24 mouse cellular contexts compared by ENCODE assay signal in the genomic region with DNA sequence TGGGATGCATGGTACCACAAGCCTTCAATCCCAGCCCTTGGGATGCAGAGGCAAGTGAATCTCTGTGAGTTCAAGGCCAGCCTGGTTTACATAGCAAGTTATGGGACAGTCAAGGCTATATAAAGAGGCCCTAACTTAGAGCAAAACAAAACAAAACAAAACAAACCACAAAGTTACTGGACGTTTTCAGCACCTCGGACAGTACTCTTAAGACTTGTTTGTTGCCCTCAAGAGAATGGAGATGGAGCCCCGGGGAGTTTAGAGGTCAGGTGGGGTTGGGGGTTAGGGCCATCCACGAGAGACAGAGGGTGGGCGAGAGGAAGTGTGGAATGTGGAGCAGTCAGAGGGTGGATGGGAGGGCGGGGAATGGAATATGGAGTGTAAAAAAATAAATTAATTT. TPM values are rescaled to one million over a fixed set of nuclear protein-coding genes. Genes with fewer than 3 reads are reported as not detected.
DNase-seq lines count a peak whose midpoint lies in the region; ATAC-seq and TF ChIP-seq lines count a peak whose summit lies in the region.
"Had no signal": no experiment of that assay in that cellular context is flagged by ENCODE, and none has a peak within 500 bp of the region (broad histone marks: within the 10 kb centered on the region; RNA-seq: fewer than 3 reads in every experiment).

No protein-coding gene starts in this region.

- WGBS in limb, embryonic 11.5 days, result 32% methylated on average over 6 of the region's 6 CpGs
- WGBS in limb, embryonic 10.5 days, result 37% methylated on average over 6 of the region's 6 CpGs
- 36% methylated on average over 6 of the region's 6 CpGs for WGBS in hindbrain, postnatal 0 days

- no peaks in the 10 kb centered on the region for H3K36me3 ChIP-seq in limb, embryonic 11.5 days (ENCODE audit: control insufficient read depth, insufficient read depth, low read length)
- no peaks in the 10 kb centered on the region for H3K36me3 ChIP-seq in limb, embryonic 10.5 days
- no peaks in the 10 kb centered on the region for H3K36me3 ChIP-seq in hindbrain, postnatal 0 days (ENCODE audit: insufficient read depth, low read length)
- H3K36me3 ChIP-seq: embryonic facial prominence, embryonic 12.5 days; heart, embryonic 15.5 days; hindbrain, embryonic 10.5 days; midbrain, embryonic 13.5 days had no signal

- no peak overlapping the region for H3K27ac ChIP-seq in limb, embryonic 11.5 days (replicated peaks; ENCODE audit: low read depth, low read length)
- no peak overlapping the region for H3K27ac ChIP-seq in limb, embryonic 10.5 days
- no peak overlapping the region for H3K27ac ChIP-seq in hindbrain, postnatal 0 days
- H3K27ac ChIP-seq: embryonic facial prominence, embryonic 12.5 days; heart, embryonic 15.5 days; hindbrain, embryonic 10.5 days; midbrain, embryonic 13.5 days had no signal

- H3K4me2 ChIP-seq in limb, embryonic 11.5 days (ENCODE audit: low read depth, severe bottlenecking), result no peak overlapping the region
- no peak overlapping the region for H3K4me2 ChIP-seq in hindbrain, postnatal 0 days (ENCODE audit: low read depth, low read length)
- H3K4me2 ChIP-seq: embryonic facial prominence, embryonic 12.5 days; heart, embryonic 15.5 days; midbrain, embryonic 13.5 days had no signal

- H3K4me1 ChIP-seq in limb, embryonic 11.5 days (ENCODE audit: control insufficient read depth, insufficient read depth, low read length), result no peaks in the 10 kb centered on the region
- H3K4me1 ChIP-seq in limb, embryonic 10.5 days, result no peaks in the 10 kb centered on the region
- H3K4me1 ChIP-seq in hindbrain, postnatal 0 days (ENCODE audit: insufficient read depth, low read length), result no peaks in the 10 kb centered on the region
- H3K4me1 ChIP-seq: embryonic facial prominence, embryonic 12.5 days; heart, embryonic 15.5 days; hindbrain, embryonic 10.5 days; midbrain, embryonic 13.5 days had no signal

- no peaks in the 10 kb centered on the region for H3K27me3 ChIP-seq in limb, embryonic 11.5 days (ENCODE audit: control insufficient read depth, insufficient read depth, low read length)
- no peaks in the 10 kb centered on the region for H3K27me3 ChIP-seq in limb, embryonic 10.5 days (ENCODE audit: low read depth, poor library complexity, severe bottlenecking)
- no peaks in the 10 kb centered on the region for H3K27me3 ChIP-seq in hindbrain, postnatal 0 days (ENCODE audit: insufficient read depth, low read length)
- H3K27me3 ChIP-seq: embryonic facial prominence, embryonic 12.5 days; heart, embryonic 15.5 days; midbrain, embryonic 13.5 days had no signal

- no peak for ATAC-seq in limb, embryonic 11.5 days (ENCODE audit: insufficient number of reproducible peaks, low FRiP score, low TSS enrichment, low read depth)
- ATAC-seq in hindbrain, postnatal 0 days, result no peak
- ATAC-seq: CD4-positive, CD25-positive, alpha-beta regulatory T cell, adult 4 months; liver, postnatal 0 days; midbrain, embryonic 13.5 days had no signal

- H3K9me3 ChIP-seq in limb, embryonic 11.5 days (ENCODE audit: control insufficient read depth, low read length), result no peaks in the 10 kb centered on the region; the same call in 1 of the 2 replicates
- 0 out of 2 replicates have a peak, but pooled peaks cover under 1% of the 10 kb centered on the region for H3K9me3 ChIP-seq in limb, embryonic 10.5 days (replicated peaks)
- no peaks in the 10 kb centered on the region for H3K9me3 ChIP-seq in hindbrain, postnatal 0 days (ENCODE audit: low read length)
- H3K9me3 ChIP-seq: heart, embryonic 15.5 days; midbrain, embryonic 13.5 days had no signal

- DNase-seq in limb, embryonic 11.5 days (ENCODE audit: low spot score), result peak; percentile 26
- no peak for DNase-seq in limb, embryonic 10.5 days (ENCODE audit: low spot score)
- DNase-seq in MEL-GATA-1-ER (ENCODE audit: extremely low read depth, low read depth), result peak; percentile 38
- DNase-seq in embryo, embryonic 11 days, result peak; percentile 62
- DNase-seq in retina, postnatal 1 day, result peak; percentile 36
- DNase-seq in hindbrain, postnatal 0 days (ENCODE audit: low spot score), result no peak
- DNase-seq in gastrocnemius, postnatal 4 days (ENCODE audit: low spot score in 2 of 2), result no peak
- DNase-seq in spleen, postnatal 14 days (ENCODE audit: low spot score in 2 of 2), result no peak
- DNase-seq: adrenal gland, adult 8-10 months; cerebellum, adult 9-10 months; gastrocnemius, postnatal 36 days; kidney, adult 2 months; layer of hippocampus, postnatal 36 days; left cerebral cortex, postnatal 4 days; liver, postnatal 0 days; lung, postnatal 4 days; right cerebral cortex, adult 18-20 months; thymus, adult 2 months had no signal

- H3K4me3 ChIP-seq in limb, embryonic 11.5 days (ENCODE audit: low read depth, low read length), result no peak overlapping the region
- no peak overlapping the region for H3K4me3 ChIP-seq in limb, embryonic 10.5 days
- no peak overlapping the region for H3K4me3 ChIP-seq in hindbrain, postnatal 0 days (ENCODE audit: low read length)
- H3K4me3 ChIP-seq: embryonic facial prominence, embryonic 12.5 days; heart, embryonic 15.5 days; hindbrain, embryonic 10.5 days; midbrain, embryonic 13.5 days; myocyte had no signal

- no peak overlapping the region for H3K9ac ChIP-seq in limb, embryonic 11.5 days (ENCODE audit: low read length)
- H3K9ac ChIP-seq in hindbrain, postnatal 0 days (replicated peaks; ENCODE audit: low read length), result no peak overlapping the region
- H3K9ac ChIP-seq: embryonic facial prominence, embryonic 12.5 days; heart, embryonic 15.5 days; liver, postnatal 0 days; midbrain, embryonic 13.5 days had no signal

- no peak for TF ChIP-seq CTCF in hindbrain, postnatal 0 days (IDR thresholded peaks at IDR 0.05; ENCODE audit: low read depth)

RNA-seq across cellular contexts. Expression of a gene that starts 41.6 kb away (rescaled TPM):
- polyA plus RNA-seq in limb, embryonic 11.5 days (2014; fragmentation: Nextera tagmentation; extraction: Ambion mirVana), result 15.4 and 16.2 TPM in 2 replicates
- polyA plus RNA-seq in limb, embryonic 10.5 days (2016; fragmentation: Nextera tagmentation; extraction: Ambion mirVana), result 14.3 and 19.5 TPM in 2 replicates
- total RNA-seq in hindbrain, postnatal 0 days (2014; rRNA removed), result 73.9 and 75.5 TPM in 2 replicates
- 14.6 and 17.4 TPM in 2 replicates for polyA plus RNA-seq in hindbrain, postnatal 0 days (2015; fragmentation: Nextera tagmentation; extraction: Ambion mirVana)
- total RNA-seq in gastrocnemius, postnatal 4 days (2021), result 10 to 100 TPM; 22.6 to 24.3 TPM

RNA-seq across cellular contexts. Expression of a gene that starts 50.6 kb away (rescaled TPM):
- polyA plus RNA-seq in limb, embryonic 11.5 days (2014; fragmentation: Nextera tagmentation; extraction: Ambion mirVana), result 10.5 and 11.2 TPM in 2 replicates
- 12.1 and 13.9 TPM in 2 replicates for polyA plus RNA-seq in limb, embryonic 10.5 days (2016; fragmentation: Nextera tagmentation; extraction: Ambion mirVana)
- 9.5 and 13.2 TPM in 2 replicates for total RNA-seq in hindbrain, postnatal 0 days (2014; rRNA removed)
- polyA plus RNA-seq in hindbrain, postnatal 0 days (2015; fragmentation: Nextera tagmentation; extraction: Ambion mirVana), result 7.2 and 7.7 TPM in 2 replicates
- 10 to 100 TPM; 14.3 to 15.3 TPM for total RNA-seq in gastrocnemius, postnatal 4 days (2021)

Comparison
In these comparisons a context has a peak if more than half of its experiments do, and no peak if none do; other contexts are left out.
1. DNase-seq: peak in limb, embryonic 11.5 days (single experiment), MEL-GATA-1-ER (single experiment), embryo, embryonic 11 days (single experiment) and retina, postnatal 1 day (single experiment); none in limb, embryonic 10.5 days (single experiment), hindbrain, postnatal 0 days (single experiment), gastrocnemius, postnatal 4 days (0 of 2) and spleen, postnatal 14 days (0 of 2).